Mouse (Mus musculus): ENCODE measurements at regions not wholly inside any gene's neighbourhood (a gene's known extent, or its start where the extent isn't known, plus 50 kb on each side); places are given as distances from the start of the nearest gene placed in this dataset.

DNA sequence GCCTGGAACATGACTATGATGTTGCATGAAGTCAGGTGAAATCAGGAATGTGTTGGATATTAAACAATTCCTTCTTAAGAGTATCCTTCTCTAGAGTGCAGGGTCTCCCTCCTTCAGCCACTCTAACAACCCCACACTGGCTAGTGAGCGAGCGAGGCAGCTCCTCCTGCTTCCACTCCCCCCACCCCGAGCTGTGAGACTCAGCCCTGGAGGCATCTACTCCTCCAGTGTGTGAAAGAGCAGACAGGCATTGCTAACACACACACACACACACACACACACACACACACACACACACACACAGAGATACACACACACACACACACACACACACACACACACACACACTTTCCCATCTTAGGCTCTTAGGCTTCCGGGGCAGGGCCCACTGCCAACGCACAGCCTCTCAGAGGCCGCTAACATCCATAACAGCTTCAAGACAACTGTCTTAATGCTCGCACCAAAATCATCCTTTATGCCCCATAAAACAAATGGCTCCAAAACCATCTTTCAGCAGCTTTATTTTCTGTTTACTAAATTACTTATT, 116.8 kb downstream of the Lrrc30 start:
- Histone ChIP-seq H3K9me3 (no peaks in the 10 kb centered on the region), H3K4me2 (no peak overlapping the region), H3K27me3 (no peaks in the 10 kb centered on the region), H3K9ac (no peak overlapping the region), H3K4me3 (no peak overlapping the region), H3K4me1 (no peaks in the 10 kb centered on the region), H3K27ac (peak overlapping the region; percentile 81), H3K36me3 (no peaks in the 10 kb centered on the region)
- ATAC-seq (ENCODE audit: borderline replicate concordance, extremely low read depth, low FRiP score, low TSS enrichment) = no peak
- WGBS = 54% methylated on average over 7 of the region's 7 CpGs

GRCm38 (mm10) chr17:67514387-67515241, 117.9 kb downstream of the Lrrc30 start:
- peak; percentile 32; the same call in 1 of the 2 replicates for ATAC-seq (ENCODE audit: borderline replicate concordance, extremely low read depth, low FRiP score, low TSS enrichment)
- Histone ChIP-seq H3K4me3 (no peak overlapping the region), H3K9me3 (no peaks in the 10 kb centered on the region), H3K27ac (peak overlapping the region; percentile 82), H3K4me1 (0 out of 2 replicates have a peak, but pooled peaks cover 4% of the 10 kb centered on the region), H3K36me3 (no peaks in the 10 kb centered on the region), H3K4me2 (no peak overlapping the region), H3K9ac (no peak overlapping the region), H3K27me3 (no peaks in the 10 kb centered on the region)
- WGBS = 57% methylated on average over 9 of the region's 9 CpGs

DNA sequence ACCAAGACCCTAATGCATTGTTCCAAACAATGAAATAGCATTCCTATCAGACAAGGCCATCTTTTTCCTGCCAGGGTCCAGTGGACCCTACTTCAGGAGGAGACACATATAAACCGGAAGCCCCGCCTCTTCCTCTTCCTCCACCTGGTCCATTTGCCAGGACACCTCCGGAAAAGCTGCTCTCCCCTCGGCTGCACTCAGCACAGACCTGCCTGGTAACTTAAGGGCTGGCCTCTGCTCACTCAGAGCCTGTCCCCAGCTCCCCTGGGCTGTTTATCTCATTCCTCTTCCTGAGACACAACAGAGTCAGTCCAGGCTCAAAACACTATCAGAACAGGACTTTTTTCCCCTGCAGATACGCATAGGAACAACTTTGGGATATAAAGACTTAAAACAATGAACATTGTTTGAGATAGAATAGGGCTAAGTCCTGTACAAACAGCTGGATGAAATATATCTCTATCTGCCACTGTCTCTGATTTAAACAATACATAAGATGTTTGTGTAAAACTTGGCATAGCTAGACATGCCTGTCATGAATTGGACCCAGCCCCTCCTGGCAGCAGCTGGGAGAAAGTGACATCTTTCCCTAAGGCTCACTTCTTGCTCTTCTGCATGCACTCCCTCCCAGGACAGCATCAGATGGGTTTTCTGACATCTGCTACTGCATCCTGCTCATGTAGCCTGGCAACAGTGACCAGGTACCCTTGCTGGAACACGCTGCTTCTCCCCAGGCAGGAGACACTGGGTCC, 119.6 kb downstream of the Lrrc30 start:
- Histone ChIP-seq H3K4me1 (peaks cover 9% of the 10 kb centered on the region; the same call in 1 of the 2 replicates), H3K27me3 (no peaks in the 10 kb centered on the region), H3K4me3 (no peak overlapping the region), H3K4me2 (no peak overlapping the region), H3K36me3 (no peaks in the 10 kb centered on the region), H3K27ac (peak overlapping the region; percentile 82), H3K9me3 (no peaks in the 10 kb centered on the region), H3K9ac (no peak overlapping the region)
- peak; percentile 72 for ATAC-seq (ENCODE audit: borderline replicate concordance, extremely low read depth, low FRiP score, low TSS enrichment)
- 54% methylated on average over 6 of the region's 6 CpGs for WGBS

- Histone ChIP-seq H3K4me3 (no peak overlapping the region), H3K27me3 (no peaks in the 10 kb centered on the region), H3K9ac (no peak overlapping the region), H3K27ac (peak overlapping the region; percentile 75), H3K4me1 (peaks cover 11% of the 10 kb centered on the region; the same call in 1 of the 2 replicates), H3K9me3 (no peaks in the 10 kb centered on the region), H3K36me3 (no peaks in the 10 kb centered on the region), H3K4me2 (no peak overlapping the region)
- no peak for ATAC-seq (ENCODE audit: borderline replicate concordance, extremely low read depth, low FRiP score, low TSS enrichment)
- 44% methylated on average over 6 of the region's 6 CpGs for WGBS
Measured at GRCm38 (mm10) chr17:67512008-67512407, 120.5 kb downstream of the Lrrc30 start.

- Histone ChIP-seq H3K27me3 (no peaks in the 10 kb centered on the region), H3K4me3 (no peak overlapping the region), H3K4me1 (peaks cover 11% of the 10 kb centered on the region; the same call in 1 of the 2 replicates), H3K27ac (no peak overlapping the region), H3K9me3 (no peaks in the 10 kb centered on the region), H3K36me3 (no peaks in the 10 kb centered on the region), H3K4me2 (no peak overlapping the region), H3K9ac (no peak overlapping the region)
- no peak for ATAC-seq (ENCODE audit: borderline replicate concordance, extremely low read depth, low FRiP score, low TSS enrichment)
- 61% methylated on average over 9 of the region's 9 CpGs for WGBS
Measured at GRCm38 (mm10) chr17:67509921-67510320, 122.6 kb downstream of the Lrrc30 start.

DNA sequence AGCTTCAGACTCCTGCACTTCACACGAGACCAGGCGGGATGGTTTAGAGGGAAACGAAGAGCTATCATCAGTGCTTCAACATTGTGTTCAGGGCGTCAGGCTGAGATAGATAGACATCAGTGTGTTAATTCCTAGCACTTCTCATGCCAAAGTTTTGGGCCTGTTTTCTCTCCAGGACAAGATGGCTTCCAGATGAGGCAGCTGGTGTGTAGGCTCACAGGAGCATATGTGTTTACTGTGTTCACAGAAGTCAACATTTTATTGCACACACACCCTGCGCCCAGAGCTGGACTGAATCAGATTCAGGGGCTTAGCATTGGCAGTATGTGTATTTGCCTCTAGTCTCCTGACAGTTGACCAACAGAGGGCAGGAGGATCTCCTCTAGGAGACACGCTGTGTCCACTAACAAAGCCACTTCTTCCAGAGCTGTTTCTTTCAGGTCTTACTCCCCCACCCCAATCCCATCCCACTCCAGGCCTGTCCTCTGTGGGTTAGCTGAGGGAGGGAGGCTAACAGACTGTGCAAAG, 123.4 kb downstream of the Lrrc30 start:
- Histone ChIP-seq H3K27me3 (no peaks in the 10 kb centered on the region), H3K9me3 (no peaks in the 10 kb centered on the region), H3K9ac (no peak overlapping the region), H3K4me3 (no peak overlapping the region), H3K27ac (no peak overlapping the region), H3K36me3 (no peaks in the 10 kb centered on the region), H3K4me2 (no peak overlapping the region), H3K4me1 (peaks cover 11% of the 10 kb centered on the region; the same call in 1 of the 2 replicates)
- WGBS = 83% methylated on average over 6 of the region's 6 CpGs
- ATAC-seq (ENCODE audit: borderline replicate concordance, extremely low read depth, low FRiP score, low TSS enrichment) = no peak

GRCm38 (mm10) chr17:67508353-67508752, 124.2 kb downstream of the Lrrc30 start:
- no peak overlapping the region for H3K4me2 ChIP-seq
- H3K9ac ChIP-seq = no peak overlapping the region
- ATAC-seq (ENCODE audit: borderline replicate concordance, extremely low read depth, low FRiP score, low TSS enrichment) = no peak
- 30% methylated on average over 2 of the region's 2 CpGs for WGBS
- no peaks in the 10 kb centered on the region for H3K27me3 ChIP-seq
- H3K9me3 ChIP-seq = no peaks in the 10 kb centered on the region
- no peaks in the 10 kb centered on the region for H3K36me3 ChIP-seq
- H3K27ac ChIP-seq = 0 out of 2 replicates have a peak overlapping the region, but pooled peaks have one; percentile 4
- peaks cover 11% of the 10 kb centered on the region; the same call in 1 of the 2 replicates for H3K4me1 ChIP-seq
- H3K4me3 ChIP-seq = no peak overlapping the region

GRCm38 (mm10) chr17:67506466-67506865, 126.1 kb downstream of the Lrrc30 start:
- Histone ChIP-seq H3K9ac (no peak overlapping the region), H3K27me3 (no peaks in the 10 kb centered on the region), H3K27ac (no peak overlapping the region), H3K9me3 (no peaks in the 10 kb centered on the region), H3K4me2 (no peak overlapping the region), H3K4me3 (no peak overlapping the region), H3K4me1 (peaks cover 11% of the 10 kb centered on the region; the same call in 1 of the 2 replicates), H3K36me3 (no peaks in the 10 kb centered on the region)
- 44% methylated on average over 2 of the region's 2 CpGs for WGBS
- no peak for ATAC-seq (ENCODE audit: borderline replicate concordance, extremely low read depth, low FRiP score, low TSS enrichment)

DNA sequence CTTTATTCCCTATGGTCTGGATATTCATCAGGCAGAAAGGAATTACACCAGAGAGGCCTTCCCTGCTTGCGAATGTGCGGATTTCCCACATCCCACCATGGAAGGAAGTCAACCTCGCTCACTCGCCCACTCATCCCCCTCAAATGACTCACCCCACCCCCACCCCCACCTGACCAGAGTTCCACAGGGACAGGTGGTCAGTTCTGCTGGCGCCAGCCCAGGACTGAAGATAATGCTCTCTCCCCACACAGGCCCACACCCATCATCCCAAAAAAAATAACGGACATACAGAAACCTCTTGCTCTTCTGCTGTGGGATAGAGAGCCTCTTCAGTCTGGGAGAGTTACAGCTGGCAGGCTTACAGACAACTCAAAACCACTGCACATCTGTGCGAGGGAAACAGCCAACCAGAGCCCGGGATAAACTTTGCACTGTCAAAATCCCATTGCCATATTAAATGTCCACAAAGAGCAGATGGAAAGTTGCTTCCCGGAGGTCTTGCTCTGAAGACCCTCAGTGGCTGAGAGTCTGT, 128.0 kb downstream of the Lrrc30 start:
- Histone ChIP-seq H3K9ac (no peak overlapping the region), H3K27ac (peak overlapping the region; percentile 29; the same call in 1 of the 2 replicates), H3K36me3 (no peaks in the 10 kb centered on the region), H3K4me3 (no peak overlapping the region), H3K27me3 (no peaks in the 10 kb centered on the region), H3K9me3 (no peaks in the 10 kb centered on the region), H3K4me2 (no peak overlapping the region), H3K4me1 (peaks cover 7% of the 10 kb centered on the region; the same call in 1 of the 2 replicates)
- no peak for ATAC-seq (ENCODE audit: borderline replicate concordance, extremely low read depth, low FRiP score, low TSS enrichment)
- WGBS = 70% methylated on average over 9 of the region's 9 CpGs

DNA sequence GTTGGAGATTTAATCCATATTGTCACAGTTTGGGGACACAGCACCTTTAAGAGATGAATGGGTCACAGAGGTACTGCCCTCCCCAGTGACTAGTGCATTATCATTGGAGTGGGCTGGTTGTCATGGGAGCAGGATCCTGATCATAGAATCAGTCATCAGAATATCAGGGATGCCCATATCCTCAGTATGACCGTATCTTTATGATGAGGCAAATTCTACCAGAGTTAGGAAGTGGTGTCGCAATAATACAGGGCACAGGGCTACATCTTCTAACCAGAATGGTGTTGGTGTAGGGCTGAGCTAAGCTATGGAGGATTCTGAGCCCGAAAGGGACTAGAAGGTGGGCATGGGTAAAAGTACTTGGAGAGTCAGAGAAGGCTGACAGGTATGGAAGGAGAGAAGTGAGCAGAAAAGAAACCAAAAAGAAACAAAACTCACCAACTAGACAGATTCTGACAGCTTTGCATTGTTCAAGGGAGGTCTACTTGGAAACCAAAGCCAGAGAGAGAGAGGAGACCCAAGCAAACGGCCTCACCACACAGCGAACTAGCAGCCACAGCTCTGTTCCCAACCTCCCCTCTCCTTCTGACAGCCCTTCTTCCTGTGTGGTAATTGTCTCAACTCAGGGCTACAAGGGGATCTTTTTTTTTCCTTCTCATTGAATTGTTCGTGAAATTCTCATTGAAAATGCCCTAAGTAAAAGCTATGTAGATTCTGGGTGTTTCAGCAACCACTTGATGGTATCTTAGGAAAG, 129.2 kb downstream of the Lrrc30 start:
- Histone ChIP-seq H3K4me3 (no peak overlapping the region), H3K27me3 (no peaks in the 10 kb centered on the region), H3K4me1 (peaks cover 6% of the 10 kb centered on the region; the same call in 1 of the 2 replicates), H3K36me3 (no peaks in the 10 kb centered on the region), H3K27ac (0 out of 2 replicates have a peak overlapping the region, but pooled peaks have one; percentile 15), H3K4me2 (no peak overlapping the region), H3K9me3 (no peaks in the 10 kb centered on the region), H3K9ac (no peak overlapping the region)
- ATAC-seq (ENCODE audit: borderline replicate concordance, extremely low read depth, low FRiP score, low TSS enrichment) = no peak
- 60% methylated on average over 6 of the region's 6 CpGs for WGBS

DNA sequence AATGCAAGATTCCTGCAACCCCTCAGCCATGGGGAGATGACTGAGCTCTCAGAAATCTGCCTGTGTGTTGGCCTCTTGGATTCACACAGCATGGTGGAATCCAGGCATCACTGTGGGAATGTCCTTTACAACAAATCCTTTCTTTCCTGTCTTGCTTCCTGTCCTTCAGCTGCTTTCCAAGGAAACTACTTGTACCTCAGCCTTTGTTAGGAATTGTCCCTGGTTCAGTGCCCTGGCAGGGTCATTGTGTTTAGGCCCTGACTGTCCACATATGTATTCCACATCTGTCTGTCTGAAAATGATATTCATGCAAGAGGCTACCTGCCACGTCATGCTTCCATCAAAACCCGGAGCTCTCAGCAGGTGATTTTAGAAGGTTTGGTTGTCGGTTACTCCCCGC, 129.9 kb downstream of the Lrrc30 start:
- Histone ChIP-seq H3K27me3 (no peaks in the 10 kb centered on the region), H3K4me2 (no peak overlapping the region), H3K4me3 (no peak overlapping the region), H3K9me3 (no peaks in the 10 kb centered on the region), H3K4me1 (no peaks in the 10 kb centered on the region), H3K36me3 (no peaks in the 10 kb centered on the region), H3K9ac (no peak overlapping the region), H3K27ac (0 out of 2 replicates have a peak overlapping the region, but pooled peaks have one; percentile 15)
- no peak for ATAC-seq (ENCODE audit: borderline replicate concordance, extremely low read depth, low FRiP score, low TSS enrichment)
- WGBS = 86% methylated on average over 4 of the region's 4 CpGs

Data from lung, embryonic 15.5 days (tissue).